Mouse (Mus musculus): ENCODE data around the gene Cd79a. TPM values are rescaled to one million over a fixed set of nuclear protein-coding genes. Genes with fewer than 3 reads are reported as not detected.

Cd79a gene
- 0.15 TPM in 1 of 2 replicates, not detected in the other for polyA plus RNA-seq (2016; fragmentation: Nextera tagmentation; extraction: Ambion mirVana)

- H3K4me2 ChIP-seq, result no peak within 1 kb of the TSS
- no peak for ATAC-seq (ENCODE audit: insufficient number of reproducible peaks, low FRiP score)
- no peak within 1 kb of the TSS for H3K4me3 ChIP-seq
- no peak within 1 kb of the TSS for H3K9ac ChIP-seq
- H3K9me3 ChIP-seq (replicated peaks), result no peaks in the 10 kb centered on the region
- H3K36me3 ChIP-seq, result no peaks in the 10 kb centered on the region
- peaks cover 6% of the 10 kb centered on the region for H3K4me1 ChIP-seq (replicated peaks)
- 70% methylated on average over 12 of the region's 12 CpGs for WGBS
- H3K27me3 ChIP-seq (replicated peaks), result no peaks in the 10 kb centered on the region
- no peak within 1 kb of the TSS for H3K27ac ChIP-seq (ENCODE audit: poor library complexity, severe bottlenecking)
These were observed at the start of gene Cd79a for GRCm38 (mm10) chr7:24897224-24897623. Cd79a (plus strand) TSS chr7:24897381.

GRCm38 (mm10) chr7:24850162-24850561 lies 47.0 kb upstream of the Cd79a start:
- Histone ChIP-seq H3K9me3 (replicated peaks) (no peaks in the 10 kb centered on the region), H3K9ac (no peak overlapping the region), H3K36me3 (no peaks in the 10 kb centered on the region), H3K27me3 (replicated peaks) (no peaks in the 10 kb centered on the region), H3K27ac (ENCODE audit: poor library complexity, severe bottlenecking) (peak overlapping the region; percentile 60), H3K4me2 (peak overlapping the region; percentile 38; the same call in 1 of the 2 replicates), H3K4me1 (replicated peaks) (0 out of 2 replicates have a peak, but pooled peaks cover 10% of the 10 kb centered on the region), H3K4me3 (no peak overlapping the region)
- ATAC-seq (ENCODE audit: insufficient number of reproducible peaks, low FRiP score), result peak; percentile 47; the same call in 1 of the 2 replicates
- 15% methylated on average over 5 of the region's 5 CpGs for WGBS

GRCm38 (mm10) chr7:24850899-24851303 lies 46.3 kb upstream of the Cd79a start:
- Histone ChIP-seq H3K4me2 (peak overlapping the region; percentile 11; the same call in 1 of the 2 replicates), H3K4me3 (no peak overlapping the region), H3K9me3 (replicated peaks) (no peaks in the 10 kb centered on the region), H3K4me1 (replicated peaks) (0 out of 2 replicates have a peak, but pooled peaks cover 8% of the 10 kb centered on the region), H3K27me3 (replicated peaks) (no peaks in the 10 kb centered on the region), H3K27ac (ENCODE audit: poor library complexity, severe bottlenecking) (0 out of 2 replicates have a peak overlapping the region, but pooled peaks have one; percentile 53), H3K9ac (no peak overlapping the region), H3K36me3 (no peaks in the 10 kb centered on the region)
- ATAC-seq (ENCODE audit: insufficient number of reproducible peaks, low FRiP score), result peak; percentile 84
- WGBS, result 27% methylated on average over 6 of the region's 6 CpGs

GRCm38 (mm10) chr7:24851596-24852325 lies 45.4 kb upstream of the Cd79a start:
- 0 out of 2 replicates have a peak, but pooled peaks cover 8% of the 10 kb centered on the region for H3K4me1 ChIP-seq (replicated peaks)
- H3K36me3 ChIP-seq, result no peaks in the 10 kb centered on the region
- peak overlapping the region; percentile 29 for H3K27ac ChIP-seq (ENCODE audit: poor library complexity, severe bottlenecking)
- ATAC-seq (ENCODE audit: insufficient number of reproducible peaks, low FRiP score), result no peak
- WGBS, result 73% methylated on average over 5 of the region's 5 CpGs
- H3K4me3 ChIP-seq, result no peak overlapping the region
- 0 out of 2 replicates have a peak overlapping the region, but pooled peaks have one; percentile 1 for H3K4me2 ChIP-seq
- H3K9ac ChIP-seq, result no peak overlapping the region
- H3K27me3 ChIP-seq (replicated peaks), result no peaks in the 10 kb centered on the region
- H3K9me3 ChIP-seq (replicated peaks), result no peaks in the 10 kb centered on the region

- H3K9me3 ChIP-seq (replicated peaks), result no peaks in the 10 kb centered on the region
- ATAC-seq (ENCODE audit: insufficient number of reproducible peaks, low FRiP score), result peak; percentile 89
- no peak overlapping the region for H3K9ac ChIP-seq
- H3K27ac ChIP-seq (ENCODE audit: poor library complexity, severe bottlenecking), result peak overlapping the region; percentile 29
- WGBS, result 58% methylated on average over 8 of the region's 8 CpGs
- H3K4me3 ChIP-seq, result no peak overlapping the region
- 0 out of 2 replicates have a peak overlapping the region, but pooled peaks have one; percentile 1 for H3K4me2 ChIP-seq
- H3K4me1 ChIP-seq (replicated peaks), result 0 out of 2 replicates have a peak, but pooled peaks cover 8% of the 10 kb centered on the region
- H3K27me3 ChIP-seq (replicated peaks), result no peaks in the 10 kb centered on the region
- H3K36me3 ChIP-seq, result no peaks in the 10 kb centered on the region
These were observed 44.5 kb upstream of the Cd79a start for GRCm38 (mm10) chr7:24852557-24853232.

- no peak overlapping the region for H3K4me3 ChIP-seq
- no peak overlapping the region for H3K4me2 ChIP-seq
- H3K9me3 ChIP-seq (replicated peaks), result no peaks in the 10 kb centered on the region
- H3K27ac ChIP-seq (ENCODE audit: poor library complexity, severe bottlenecking), result peak overlapping the region; percentile 5; the same call in 1 of the 2 replicates
- no peak overlapping the region for H3K9ac ChIP-seq
- H3K36me3 ChIP-seq, result no peaks in the 10 kb centered on the region
- no peaks in the 10 kb centered on the region for H3K27me3 ChIP-seq (replicated peaks)
- peak; percentile 15 for ATAC-seq (ENCODE audit: insufficient number of reproducible peaks, low FRiP score)
- H3K4me1 ChIP-seq (replicated peaks), result 0 out of 2 replicates have a peak, but pooled peaks cover 8% of the 10 kb centered on the region
These were observed 44.0 kb upstream of the Cd79a start for GRCm38 (mm10) chr7:24853233-24853563.

GRCm38 (mm10) chr7:24853695-24854094 lies 43.5 kb upstream of the Cd79a start:
- H3K9me3 ChIP-seq (replicated peaks), result no peaks in the 10 kb centered on the region
- H3K4me2 ChIP-seq, result no peak overlapping the region
- H3K4me1 ChIP-seq (replicated peaks), result 0 out of 2 replicates have a peak, but pooled peaks cover 8% of the 10 kb centered on the region
- no peak for ATAC-seq (ENCODE audit: insufficient number of reproducible peaks, low FRiP score)
- 32% methylated on average over 7 of the region's 7 CpGs for WGBS
- no peak overlapping the region for H3K9ac ChIP-seq
- no peak overlapping the region for H3K4me3 ChIP-seq
- no peaks in the 10 kb centered on the region for H3K36me3 ChIP-seq
- peak overlapping the region; percentile 5; the same call in 1 of the 2 replicates for H3K27ac ChIP-seq (ENCODE audit: poor library complexity, severe bottlenecking)
- H3K27me3 ChIP-seq (replicated peaks), result no peaks in the 10 kb centered on the region

GRCm38 (mm10) chr7:24856460-24857120 lies 40.6 kb upstream of the Cd79a start:
- WGBS, result 46% methylated on average over 6 of the region's 6 CpGs
- no peak overlapping the region for H3K4me3 ChIP-seq

GRCm38 (mm10) chr7:24859234-24859633 lies 37.9 kb upstream of the Cd79a start:
- Histone ChIP-seq H3K9ac (no peak overlapping the region), H3K27ac (ENCODE audit: poor library complexity, severe bottlenecking) (no peak overlapping the region), H3K36me3 (no peaks in the 10 kb centered on the region), H3K4me1 (replicated peaks) (no peaks in the 10 kb centered on the region), H3K4me3 (no peak overlapping the region), H3K9me3 (replicated peaks) (no peaks in the 10 kb centered on the region), H3K27me3 (replicated peaks) (no peaks in the 10 kb centered on the region; the same call in 1 of the 2 replicates), H3K4me2 (no peak overlapping the region)
- ATAC-seq (ENCODE audit: insufficient number of reproducible peaks, low FRiP score), result peak; percentile 88
- WGBS, result 65% methylated on average over 5 of the region's 5 CpGs

More at GRCm38 (mm10) chr7:24856460-24857120, 40.6 kb upstream of the Cd79a start:
- no peaks in the 10 kb centered on the region for H3K27me3 ChIP-seq (replicated peaks)
- ATAC-seq (ENCODE audit: insufficient number of reproducible peaks, low FRiP score), result no peak
- H3K9me3 ChIP-seq (replicated peaks), result no peaks in the 10 kb centered on the region
- no peak overlapping the region for H3K9ac ChIP-seq
- H3K36me3 ChIP-seq, result no peaks in the 10 kb centered on the region
- no peak overlapping the region for H3K27ac ChIP-seq (ENCODE audit: poor library complexity, severe bottlenecking)
- no peak overlapping the region for H3K4me2 ChIP-seq
- 0 out of 2 replicates have a peak, but pooled peaks cover 4% of the 10 kb centered on the region for H3K4me1 ChIP-seq (replicated peaks)

- no peaks in the 10 kb centered on the region for H3K4me1 ChIP-seq (replicated peaks)
- H3K27ac ChIP-seq (ENCODE audit: poor library complexity, severe bottlenecking), result no peak within 1 kb of the TSS
- no peak within 1 kb of the TSS for H3K4me2 ChIP-seq
- no peak within 1 kb of the TSS for H3K4me3 ChIP-seq
- H3K27me3 ChIP-seq (replicated peaks), result peaks cover 4% of the 10 kb centered on the region; the same call in 1 of the 2 replicates
- 85% methylated on average over 7 of the region's 7 CpGs for WGBS
- H3K9ac ChIP-seq, result no peak within 1 kb of the TSS
- no peaks in the 10 kb centered on the region for H3K9me3 ChIP-seq (replicated peaks)
- ATAC-seq (ENCODE audit: insufficient number of reproducible peaks, low FRiP score), result no peak
- H3K36me3 ChIP-seq, result no peaks in the 10 kb centered on the region
These were observed 35.3 kb upstream of the Cd79a start, which contains the start of gene Gm9844 for GRCm38 (mm10) chr7:24861913-24862312. Gm9844 (plus strand) TSS chr7:24862213.
